Mouse (Mus musculus) embryo, embryonic 10.5 days (tissue): ENCODE data around the gene Btbd1.
"Not testable (repeated sequence)": the region's sequence is repeated elsewhere in the genome, so short reads cannot be mapped to it uniquely, and the experiment has no call there.

Experiments
- DNase-seq: peaks from one replicate; pipeline ENCODE4 v3.0.0-alpha.2; 2015; ENCODE audit warnings: low spot score

The Btbd1 gene

GRCm38 (mm10) chr7:81849633-81850032, 20.4 kb upstream of the Btbd1 start:
- DNase-seq, result no peak

- DNase-seq, result no peak
Observed at GRCm38 (mm10) chr7:81849214-81849613, 20.0 kb upstream of the Btbd1 start.

- no peak for DNase-seq
Observed at GRCm38 (mm10) chr7:81847777-81848176, 18.5 kb upstream of the Btbd1 start.

GRCm38 (mm10) chr7:81847010-81847409, 17.8 kb upstream of the Btbd1 start:
- DNase-seq, result peak; percentile 22

GRCm38 (mm10) chr7:81846008-81846407, 16.8 kb upstream of the Btbd1 start:
- DNase-seq, result no peak

- no peak for DNase-seq
Observed at GRCm38 (mm10) chr7:81845313-81845712, 16.1 kb upstream of the Btbd1 start.

GRCm38 (mm10) chr7:81844801-81845200, 15.6 kb upstream of the Btbd1 start:
- DNase-seq, result no peak

GRCm38 (mm10) chr7:81843903-81844302, 14.7 kb upstream of the Btbd1 start:
- no peak for DNase-seq

- DNase-seq, result no peak
Observed at GRCm38 (mm10) chr7:81842998-81843397, 13.8 kb upstream of the Btbd1 start.

GRCm38 (mm10) chr7:81842141-81842540, 12.9 kb upstream of the Btbd1 start:
- DNase-seq, result no peak

- DNase-seq, result no peak
Observed at GRCm38 (mm10) chr7:81841439-81841838, 12.2 kb upstream of the Btbd1 start.

- no peak for DNase-seq
Observed at GRCm38 (mm10) chr7:81840661-81841181, 11.5 kb upstream of the Btbd1 start.

- DNase-seq, result no peak
Observed at GRCm38 (mm10) chr7:81839746-81840145, 10.5 kb upstream of the Btbd1 start.

- DNase-seq, result not testable (repeated sequence)
Observed at GRCm38 (mm10) chr7:81837771-81838170, 8.5 kb upstream of the Btbd1 start.

- no peak for DNase-seq
Observed at GRCm38 (mm10) chr7:81835430-81835829, 6.2 kb upstream of the Btbd1 start.

- peak; percentile 22 for DNase-seq
Observed at GRCm38 (mm10) chr7:81834847-81835246, 5.6 kb upstream of the Btbd1 start.

GRCm38 (mm10) chr7:81828681-81829378, 401 bp downstream of the Btbd1 start:
- DNase-seq, result peak; percentile 51

- DNase-seq, result no peak
Observed at GRCm38 (mm10) chr7:81827806-81828667, 1.2 kb downstream of the Btbd1 start.

GRCm38 (mm10) chr7:81825381-81825780, 3.9 kb downstream of the Btbd1 start:
- no peak for DNase-seq

- no peak for DNase-seq
Observed at GRCm38 (mm10) chr7:81824906-81825305, 4.3 kb downstream of the Btbd1 start.

GRCm38 (mm10) chr7:81806067-81806466, 23.2 kb downstream of the Btbd1 start:
- DNase-seq, result no peak

GRCm38 (mm10) chr7:81789095-81789757, 40.0 kb downstream of the Btbd1 start, which contains the start of gene 3110040N11Rik:
TSS of gene 3110040N11Rik (minus strand) at chr7:81789478.
- peak; percentile 93 for DNase-seq
